ENCODE assay signal across 10 mouse cellular contexts in the genomic region with DNA sequence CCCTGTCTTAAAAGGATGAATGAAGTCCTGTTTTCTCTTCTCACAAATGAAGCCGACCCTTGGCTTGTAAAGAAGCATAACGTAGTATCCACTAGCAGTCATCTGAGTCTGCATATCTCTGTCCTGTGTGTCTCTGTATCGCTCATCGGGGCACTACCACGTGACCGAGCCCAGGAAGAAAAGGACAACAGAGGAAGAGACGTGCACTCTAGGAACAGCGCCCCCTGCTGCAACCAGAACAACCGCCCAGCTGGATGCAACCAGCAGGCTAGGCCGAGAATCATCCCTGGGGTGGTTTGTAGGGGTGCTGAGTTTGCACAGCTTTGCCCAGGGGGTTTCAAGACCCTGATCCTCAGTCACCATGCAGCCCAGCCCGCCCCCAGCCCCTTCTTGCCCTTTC. TPM values are rescaled to one million over a fixed set of nuclear protein-coding genes. Genes with fewer than 3 reads are reported as not detected.
DNase-seq lines count a peak whose midpoint lies in the region; TF ChIP-seq lines count a peak whose summit lies in the region.
"Had no signal": no experiment of that assay in that cellular context is flagged by ENCODE, and none has a peak within 500 bp of the region (broad histone marks: within the 10 kb centered on the region; RNA-seq: fewer than 3 reads in every experiment).

No protein-coding gene starts in this region.

- no peak overlapping the region for H3K4me3 ChIP-seq in kidney, adult 2 months (ENCODE audit: insufficient read depth, low read depth, low read length)
- H3K4me3 ChIP-seq in macrophage (ENCODE audit: inconsistent target), result no peak overlapping the region
- H3K4me3 ChIP-seq: hindbrain, embryonic 10.5 days; midbrain, embryonic 12.5 days had no signal

- intact Hi-C loops in left cerebral cortex, postnatal 14 days (cut with DNase I), result no loop called here

- peaks cover 34% of the 10 kb centered on the region for H3K79me2 ChIP-seq in macrophage (ENCODE audit: inconsistent target)

- no peak for DNase-seq in kidney, adult 2 months
- DNase-seq in kidney, postnatal 10 days, result no peak
- DNase-seq in B cell, adult 2 months, result peak; percentile 62 to 63
- peak; percentile 76 for DNase-seq in R1 (ENCODE audit: low read depth, low spot score)
- no peak for DNase-seq in cerebellum, adult 8-10 months
- no peak for DNase-seq in left cerebral cortex, postnatal 14 days (ENCODE audit: low spot score in 2 of 2)
- DNase-seq in embryo, embryonic 9.5 days (ENCODE audit: extremely low spot score), result no peak

- no peak overlapping the region for H3K27ac ChIP-seq in kidney, adult 2 months (ENCODE audit: insufficient read depth, low read depth, low read length)
- H3K27ac ChIP-seq in macrophage, result peak overlapping the region; percentile 83
- H3K27ac ChIP-seq: hindbrain, embryonic 10.5 days; midbrain, embryonic 12.5 days had no signal

- WGBS in kidney, adult 2 months, result 73% methylated on average over 11 of the region's 11 CpGs
- WGBS in macrophage (ENCODE audit: missing documents), result 54% methylated on average over 11 of the region's 11 CpGs

- H3K36me3 ChIP-seq in kidney, adult 2 months (ENCODE audit: control insufficient read depth, insufficient read depth, low read length), result no peaks in the 10 kb centered on the region
- peaks cover 21% of the 10 kb centered on the region; the same call in 1 of the 2 replicates for H3K36me3 ChIP-seq in macrophage (ENCODE audit: inconsistent target)
- H3K36me3 ChIP-seq: hindbrain, embryonic 10.5 days; midbrain, embryonic 12.5 days had no signal

- H3K4me1 ChIP-seq in kidney, adult 2 months (ENCODE audit: control insufficient read depth, insufficient read depth, low read length), result no peaks in the 10 kb centered on the region
- H3K4me1 ChIP-seq: hindbrain, embryonic 10.5 days; midbrain, embryonic 12.5 days had no signal

- TF ChIP-seq POLR2A in kidney, adult 2 months (IDR thresholded peaks at IDR 0.05; ENCODE audit: low read depth, low read length), result no peak

- H3K27me3 ChIP-seq in kidney, adult 2 months (replicated peaks; ENCODE audit: control insufficient read depth, insufficient read depth, low read length), result no peaks in the 10 kb centered on the region
- H3K27me3 ChIP-seq: midbrain, embryonic 12.5 days had no signal

- peak; percentile 38; the same call in 1 of the 2 replicates for TF ChIP-seq CTCF in kidney, adult 2 months (conservative IDR thresholded peaks at IDR 0.05; ENCODE audit: insufficient read depth, insufficient read length, low read depth, low read length)

RNA-seq across cellular contexts. Expression of a gene that starts 7.5 kb away (rescaled TPM):
- 37.2 and 54.2 TPM in 2 replicates for polyA plus RNA-seq in kidney, adult 2 months (2012; rRNA removed)
- total RNA-seq in macrophage (2018; cell fraction: chromatin; rRNA removed), result 100 to 1,000 TPM in 13 of 26 experiments, 10 to 100 TPM in 13; 24.1 to 184 (median 97.0) TPM
- total RNA-seq in macrophage (2018; cell fraction: cytosol; rRNA removed), result 100 to 1,000 TPM; 518 to 856 (median 728) TPM
- total RNA-seq in macrophage (2018; cell fraction: nucleus; rRNA removed), result 100 to 1,000 TPM in 25 of 26 experiments, 10 to 100 TPM in 1; 78.4 to 397 (median 257) TPM
- polyA plus RNA-seq in macrophage (2018), result 662 to 1,499 TPM (median 1,028 TPM) in 3 replicates
- 10 to 100 TPM; 36.3 to 37.2 TPM for total RNA-seq in left cerebral cortex, postnatal 14 days (2021)

RNA-seq across cellular contexts. Expression of a gene that starts 16.5 kb away (rescaled TPM):
- polyA plus RNA-seq in kidney, adult 2 months (2012; rRNA removed), result 1.8 and 2.2 TPM in 2 replicates
- not detected for total RNA-seq in macrophage (2018; cell fraction: chromatin; rRNA removed)
- total RNA-seq in macrophage (2018; cell fraction: cytosol; rRNA removed), result under 1 TPM in 2 of 26 experiments, not detected in 24; 0.18 to 0.35 TPM
- not detected for total RNA-seq in macrophage (2018; cell fraction: nucleus; rRNA removed)
- not detected in 3 replicates for polyA plus RNA-seq in macrophage (2018)
- 100 to 1,000 TPM; 326 to 365 TPM for total RNA-seq in left cerebral cortex, postnatal 14 days (2021)

RNA-seq across cellular contexts. Expression of a gene that starts 22.2 kb away (rescaled TPM):
- 107 and 119 TPM in 2 replicates for polyA plus RNA-seq in kidney, adult 2 months (2012; rRNA removed)
- total RNA-seq in macrophage (2018; cell fraction: chromatin; rRNA removed), result 1 to 10 TPM in 1 of 26 experiments, not detected in 25; 1.9 TPM
- total RNA-seq in macrophage (2018; cell fraction: cytosol; rRNA removed), result not detected
- total RNA-seq in macrophage (2018; cell fraction: nucleus; rRNA removed), result not detected
- not detected in 3 replicates for polyA plus RNA-seq in macrophage (2018)
- 10 to 100 TPM; 46.1 to 47.7 TPM for total RNA-seq in left cerebral cortex, postnatal 14 days (2021)

RNA-seq across cellular contexts. Expression of a gene that starts 24.4 kb away (rescaled TPM):
- polyA plus RNA-seq in kidney, adult 2 months (2012; rRNA removed), result 0.99 and 2.2 TPM in 2 replicates
- total RNA-seq in macrophage (2018; cell fraction: chromatin; rRNA removed), result 1 to 10 TPM in 19 of 26 experiments, under 1 TPM in 7; 0.50 to 7.1 (median 1.5) TPM
- total RNA-seq in macrophage (2018; cell fraction: cytosol; rRNA removed), result under 1 TPM; 0.09 to 0.59 (median 0.22) TPM
- total RNA-seq in macrophage (2018; cell fraction: nucleus; rRNA removed), result 1 to 10 TPM in 13 of 26 experiments, under 1 TPM in 13; 0.29 to 3.0 (median 0.94) TPM
- 0.14 to 0.27 TPM (median 0.22 TPM) in 3 replicates for polyA plus RNA-seq in macrophage (2018)
- total RNA-seq in left cerebral cortex, postnatal 14 days (2021), result 10 to 100 TPM; 16.2 to 17.5 TPM

RNA-seq across cellular contexts. Expression of a gene that starts 41.7 kb away (rescaled TPM):
- 4.8 and 5.1 TPM in 2 replicates for polyA plus RNA-seq in kidney, adult 2 months (2012; rRNA removed)
- not detected for total RNA-seq in macrophage (2018; cell fraction: chromatin; rRNA removed)
- not detected for total RNA-seq in macrophage (2018; cell fraction: cytosol; rRNA removed)
- total RNA-seq in macrophage (2018; cell fraction: nucleus; rRNA removed), result not detected
- polyA plus RNA-seq in macrophage (2018), result not detected in 3 replicates
- total RNA-seq in left cerebral cortex, postnatal 14 days (2021), result not detected

Comparison
In these comparisons a context has a peak if more than half of its experiments do, and no peak if none do; other contexts are left out.
1. DNase-seq: peak in B cell, adult 2 months (2 of 2) and R1 (single experiment); none in kidney, adult 2 months (single experiment), kidney, postnatal 10 days (single experiment), cerebellum, adult 8-10 months (single experiment), left cerebral cortex, postnatal 14 days (0 of 2) and embryo, embryonic 9.5 days (single experiment).
2. RNA of a gene that starts 7.5 kb away (polyA plus RNA-seq): 662 to 1,499 TPM in macrophage; 37.2 to 54.2 TPM in kidney, adult 2 months; every median in the first group is over 10 times any median in the second.
3. RNA of a gene that starts 22.2 kb away (polyA plus RNA-seq): 107 to 119 TPM in kidney, adult 2 months; not detected in macrophage; every median in the first group is over 10 times any median in the second.